Mouse (Mus musculus): Measurements from ENCODE around the gene Bloc1s6. TPM values are rescaled to one million over a fixed set of nuclear protein-coding genes. Genes with fewer than 3 reads are reported as not detected.

Gene Bloc1s6
- 27.3 and 32.4 TPM in 2 replicates for polyA plus RNA-seq (2015; fragmentation: Nextera tagmentation; extraction: Ambion mirVana)

DNA sequence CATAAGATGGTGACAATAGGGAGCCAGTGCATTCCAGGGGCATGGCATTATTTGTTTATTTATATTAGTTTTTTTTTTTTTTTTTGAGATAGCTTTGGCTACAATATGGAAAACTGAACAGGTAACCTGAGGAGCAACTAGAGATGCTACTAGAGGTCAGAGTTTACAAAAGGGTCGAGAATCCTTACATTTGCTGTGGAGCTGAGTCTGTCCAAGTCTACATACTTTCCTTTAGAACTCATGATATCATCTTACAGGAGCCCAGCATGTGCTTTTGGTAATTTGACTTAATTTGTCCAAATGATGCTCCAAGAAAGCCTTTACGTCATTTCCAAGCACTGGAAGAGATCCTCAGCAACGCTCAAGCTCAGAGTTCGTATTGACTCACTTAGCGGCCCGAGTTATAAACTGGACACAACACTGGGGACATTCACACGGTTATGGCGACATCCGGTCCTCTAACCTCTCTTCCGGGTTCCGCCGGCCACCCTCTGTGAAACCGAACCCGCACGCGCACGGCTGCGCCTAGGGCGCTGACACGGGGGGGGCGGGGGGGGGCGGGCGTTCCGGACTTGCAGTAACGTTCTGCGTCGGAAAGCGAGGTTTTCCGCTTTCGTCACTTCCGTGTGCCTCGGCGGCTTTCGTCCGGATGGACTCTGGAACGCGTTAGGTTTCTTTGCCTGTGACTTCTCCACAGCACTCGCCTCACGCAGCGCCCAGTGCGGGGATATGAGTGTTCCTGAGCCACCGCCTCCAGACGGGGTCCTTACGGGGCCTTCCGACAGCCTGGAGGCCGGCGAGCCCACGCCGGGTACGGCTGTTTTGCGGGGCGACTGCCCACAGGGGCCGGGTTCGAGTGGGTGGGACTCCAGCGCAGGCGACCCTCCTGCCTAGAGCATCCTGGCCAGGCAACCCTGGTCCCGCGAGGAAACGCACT lies at the start of gene Bloc1s6:
TSS of gene Bloc1s6 (plus strand) at position 610 of the 937 bp plus-strand sequence.
- Histone ChIP-seq H3K4me2 (peak within 1 kb of the TSS; percentile 68), H3K4me3 (peak within 1 kb of the TSS; percentile 95), H3K36me3 (peaks cover 6% of the 10 kb centered on the region; the same call in 1 of the 2 replicates), H3K9me3 (replicated peaks) (no peaks in the 10 kb centered on the region), H3K9ac (peak within 1 kb of the TSS; percentile 97), H3K4me1 (replicated peaks) (peaks cover 12% of the 10 kb centered on the region), H3K27ac (peak within 1 kb of the TSS; percentile 94), H3K27me3 (peaks cover 15% of the 10 kb centered on the region)
- WGBS, result under 1% methylated on average over 55 of the region's 59 CpGs
- ATAC-seq (replicated peaks; ENCODE audit: insufficient number of reproducible peaks, insufficient read depth, low FRiP score, low read depth), result peak; percentile 90

DNA sequence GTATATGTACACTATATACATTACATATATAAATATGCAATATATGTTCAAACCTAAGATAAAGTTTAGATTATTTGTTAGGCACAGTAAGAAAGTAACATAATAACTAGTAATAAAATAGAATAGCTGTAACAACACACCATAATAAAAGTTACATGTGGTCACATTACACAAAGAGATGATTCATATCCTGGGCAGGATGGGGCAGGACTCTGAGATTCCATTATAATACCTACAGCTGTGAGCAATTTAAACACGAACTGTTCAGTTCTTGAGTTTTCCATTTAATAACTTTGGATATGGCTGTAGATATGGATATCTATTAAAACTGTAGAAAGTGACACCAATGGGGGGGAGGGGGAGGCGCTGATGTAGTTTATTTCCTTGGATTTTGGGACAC lies 40.8 kb upstream of the Bloc1s6 start:
- Histone ChIP-seq H3K9ac (no peak overlapping the region), H3K27ac (no peak overlapping the region), H3K4me1 (replicated peaks) (peaks cover 12% of the 10 kb centered on the region), H3K36me3 (no peaks in the 10 kb centered on the region), H3K4me3 (no peak overlapping the region), H3K4me2 (no peak overlapping the region), H3K9me3 (replicated peaks) (no peaks in the 10 kb centered on the region), H3K27me3 (no peaks in the 10 kb centered on the region)
- ATAC-seq (replicated peaks; ENCODE audit: insufficient number of reproducible peaks, insufficient read depth, low FRiP score, low read depth), result no peak
- WGBS, result 76% methylated on average over 2 of the region's 2 CpGs

DNA sequence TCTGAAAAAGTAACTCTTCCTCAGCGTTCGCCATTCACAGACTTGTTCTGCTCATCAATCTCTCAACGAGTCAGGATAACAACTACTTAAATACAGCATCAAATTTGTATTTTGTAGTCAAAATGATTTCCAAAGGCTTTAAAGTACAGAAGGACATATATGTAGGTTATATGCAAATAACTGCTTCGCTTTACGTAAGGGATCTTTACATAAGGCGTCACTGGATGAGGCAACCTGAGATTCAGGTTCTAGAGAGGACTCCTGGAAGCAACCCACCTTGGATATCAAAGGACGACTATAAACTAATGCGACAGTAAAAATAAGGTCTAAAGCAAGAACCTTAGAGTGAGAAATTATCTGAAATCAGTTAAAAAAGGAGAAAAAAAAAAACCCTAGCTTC lies 37.3 kb upstream of the Bloc1s6 start:
- WGBS, result 63% methylated on average over 8 of the region's 8 CpGs
- H3K9ac ChIP-seq, result 0 out of 2 replicates have a peak overlapping the region, but pooled peaks have one; percentile 82
- peak overlapping the region; percentile 94 for H3K4me3 ChIP-seq

DNA sequence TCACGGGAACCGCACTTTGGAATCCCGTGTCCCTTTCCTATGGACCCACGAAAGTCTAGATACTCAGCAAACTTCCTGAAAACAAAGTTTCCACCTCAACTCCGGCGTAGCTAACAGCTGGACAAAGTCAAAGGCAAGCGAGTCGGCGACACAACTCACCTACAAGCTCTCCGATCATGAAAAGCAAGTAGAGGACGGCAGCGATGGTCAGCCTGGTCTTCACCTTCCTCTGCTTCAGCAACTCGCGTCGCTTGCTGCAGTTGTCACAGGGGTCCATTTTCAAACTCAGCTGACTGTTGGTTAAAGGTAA lies 36.5 kb upstream of the Bloc1s6 start:
- WGBS, result under 1% methylated on average over 15 of the region's 15 CpGs
- Histone ChIP-seq H3K4me2 (peak overlapping the region; percentile 80), H3K36me3 (no peaks in the 10 kb centered on the region), H3K4me1 (replicated peaks) (peaks cover 12% of the 10 kb centered on the region), H3K27me3 (no peaks in the 10 kb centered on the region), H3K9ac (peak overlapping the region; percentile 82), H3K27ac (peak overlapping the region; percentile 76), H3K4me3 (peak overlapping the region; percentile 94), H3K9me3 (replicated peaks) (no peaks in the 10 kb centered on the region)
- ATAC-seq (replicated peaks; ENCODE audit: insufficient number of reproducible peaks, insufficient read depth, low FRiP score, low read depth), result no peak

More for the DNA sequence above, 37.3 kb upstream of the Bloc1s6 start:
- Histone ChIP-seq H3K4me2 (peak overlapping the region; percentile 80), H3K4me1 (replicated peaks) (peaks cover 12% of the 10 kb centered on the region), H3K9me3 (replicated peaks) (no peaks in the 10 kb centered on the region), H3K36me3 (no peaks in the 10 kb centered on the region), H3K27me3 (no peaks in the 10 kb centered on the region), H3K27ac (no peak overlapping the region)
- ATAC-seq (replicated peaks; ENCODE audit: insufficient number of reproducible peaks, insufficient read depth, low FRiP score, low read depth), result no peak

DNA sequence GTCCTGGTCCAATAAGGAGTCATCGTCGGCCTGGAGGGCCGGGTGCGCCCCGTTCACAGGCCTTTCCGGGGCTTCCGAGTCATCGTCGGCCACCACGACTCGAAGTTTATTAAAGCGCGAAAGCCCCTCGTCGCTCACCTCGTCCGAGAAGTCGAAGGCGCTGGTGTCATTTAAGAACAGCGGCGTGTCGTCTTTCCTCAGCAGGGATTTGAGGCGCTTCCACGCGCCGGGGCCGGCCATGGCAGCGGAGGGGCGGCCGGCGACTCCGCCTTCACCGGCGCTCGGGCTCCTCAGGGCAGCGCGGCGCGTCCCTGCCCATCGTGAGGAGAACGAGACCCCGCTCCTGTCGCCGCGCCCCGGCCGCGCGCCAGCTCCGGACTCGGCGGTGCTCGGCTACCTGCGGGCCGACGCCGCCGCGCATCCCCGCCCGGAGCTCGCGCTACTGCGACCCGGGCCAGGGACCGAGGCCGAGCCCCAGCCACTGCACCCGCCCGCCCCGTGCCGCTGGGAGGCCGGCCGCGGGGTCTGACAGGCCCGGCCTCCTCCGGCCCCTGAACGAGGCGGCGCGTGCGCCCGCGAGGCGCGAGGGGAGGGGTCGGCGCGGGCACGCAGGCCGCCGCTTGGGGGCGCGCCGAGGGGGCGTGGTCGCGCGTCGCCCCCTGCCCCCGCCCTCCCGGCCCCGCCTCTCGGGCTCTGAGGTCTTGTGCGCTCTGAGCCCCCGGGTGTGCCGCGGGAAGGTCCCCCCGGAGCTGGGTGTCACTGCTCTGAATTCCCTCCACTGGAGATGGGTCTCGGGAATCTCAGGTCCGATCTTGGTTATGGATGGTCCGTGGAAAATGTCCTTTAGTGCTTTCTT lies 35.9 kb upstream of the Bloc1s6 start, which contains the start of gene Slc30a4:
TSS of gene Slc30a4 (minus strand) at position 483 of the 856 bp plus-strand sequence.
- peak within 1 kb of the TSS; percentile 82 for H3K9ac ChIP-seq
- ATAC-seq (replicated peaks; ENCODE audit: insufficient number of reproducible peaks, insufficient read depth, low FRiP score, low read depth), result peak; percentile 99
- peak within 1 kb of the TSS; percentile 94 for H3K4me3 ChIP-seq
- peak within 1 kb of the TSS; percentile 76 for H3K27ac ChIP-seq
- no peaks in the 10 kb centered on the region for H3K9me3 ChIP-seq (replicated peaks)
- WGBS, result under 1% methylated on average over 98 of the region's 111 CpGs
- no peaks in the 10 kb centered on the region for H3K36me3 ChIP-seq
- no peaks in the 10 kb centered on the region for H3K27me3 ChIP-seq
- peaks cover 12% of the 10 kb centered on the region for H3K4me1 ChIP-seq (replicated peaks)
- H3K4me2 ChIP-seq, result peak within 1 kb of the TSS; percentile 80

DNA sequence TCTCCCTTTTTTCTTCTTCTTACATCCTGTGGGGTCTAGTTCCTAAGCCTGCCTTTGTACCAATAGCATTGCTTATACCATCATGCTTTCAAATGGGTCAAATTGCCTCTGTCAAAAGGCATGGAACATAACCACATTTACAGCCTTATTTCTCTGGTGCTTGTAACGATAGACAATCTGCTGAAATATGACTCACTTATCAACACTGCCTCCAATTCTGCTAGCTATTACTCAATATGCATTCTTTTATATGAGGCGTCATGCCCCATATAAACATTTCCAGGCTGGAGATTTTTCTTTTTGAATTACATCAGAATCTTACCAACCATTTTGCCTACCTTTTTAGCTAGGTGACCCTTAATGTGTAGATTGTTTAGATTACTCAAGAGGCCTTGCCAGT lies 33.7 kb upstream of the Bloc1s6 start:
- Histone ChIP-seq H3K4me3 (no peak overlapping the region), H3K4me2 (no peak overlapping the region), H3K9ac (no peak overlapping the region), H3K27me3 (no peaks in the 10 kb centered on the region), H3K27ac (no peak overlapping the region), H3K4me1 (replicated peaks) (peaks cover 12% of the 10 kb centered on the region), H3K9me3 (replicated peaks) (no peaks in the 10 kb centered on the region), H3K36me3 (no peaks in the 10 kb centered on the region)
- WGBS, result 68% methylated on average over 2 of the region's 2 CpGs
- ATAC-seq (replicated peaks; ENCODE audit: insufficient number of reproducible peaks, insufficient read depth, low FRiP score, low read depth), result no peak

DNA sequence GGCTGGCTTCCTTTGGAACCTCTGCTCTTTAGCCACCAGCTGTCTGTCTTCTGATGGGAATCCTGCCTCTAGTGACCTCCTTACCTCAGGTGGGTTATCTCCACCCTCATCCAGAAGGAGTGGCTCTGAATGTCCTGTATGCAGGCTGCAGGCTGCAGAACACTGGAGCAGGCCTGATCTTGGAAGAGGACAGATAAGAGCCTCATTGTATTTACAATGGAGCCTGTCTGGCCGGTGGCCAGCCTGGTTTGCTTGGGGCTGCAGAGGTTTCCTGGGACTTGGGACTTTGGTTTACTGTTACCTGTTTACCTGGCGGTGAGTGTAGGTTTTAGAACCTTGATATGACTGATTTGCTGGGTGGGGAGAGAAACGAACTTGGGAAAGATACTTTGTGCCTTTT lies 30.2 kb upstream of the Bloc1s6 start:
- no peak overlapping the region for H3K27ac ChIP-seq
- no peaks in the 10 kb centered on the region for H3K4me1 ChIP-seq (replicated peaks)
- no peak overlapping the region for H3K9ac ChIP-seq
- 46% methylated on average over 3 of the region's 3 CpGs for WGBS
- H3K36me3 ChIP-seq, result no peaks in the 10 kb centered on the region
- no peak overlapping the region for H3K4me2 ChIP-seq
- no peaks in the 10 kb centered on the region for H3K9me3 ChIP-seq (replicated peaks)
- H3K4me3 ChIP-seq, result no peak overlapping the region
- no peaks in the 10 kb centered on the region for H3K27me3 ChIP-seq
- ATAC-seq (replicated peaks; ENCODE audit: insufficient number of reproducible peaks, insufficient read depth, low FRiP score, low read depth), result no peak

DNA sequence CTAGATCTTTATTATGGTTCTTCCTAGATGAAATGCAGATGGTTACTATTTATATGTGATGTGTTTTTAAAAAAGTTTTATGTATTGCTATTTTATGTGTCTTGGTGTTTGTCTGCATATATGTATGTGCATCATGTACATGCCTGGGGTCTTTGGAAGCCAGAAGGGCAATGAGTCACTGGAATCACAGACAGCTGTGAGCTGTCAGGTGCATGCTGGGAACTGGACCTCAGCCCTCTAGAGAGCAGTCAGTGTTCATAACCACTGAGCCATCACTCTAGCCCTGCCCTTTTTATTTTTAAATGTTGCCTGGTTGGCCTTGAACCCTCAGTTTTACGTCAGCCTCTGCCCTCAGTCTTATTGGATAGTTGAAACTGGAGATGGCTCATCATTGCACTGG lies 29.1 kb upstream of the Bloc1s6 start:
- no peaks in the 10 kb centered on the region for H3K4me1 ChIP-seq (replicated peaks)
- ATAC-seq (replicated peaks; ENCODE audit: insufficient number of reproducible peaks, insufficient read depth, low FRiP score, low read depth), result no peak
- 74% methylated on average over 1 of the region's 1 CpGs for WGBS

DNA sequence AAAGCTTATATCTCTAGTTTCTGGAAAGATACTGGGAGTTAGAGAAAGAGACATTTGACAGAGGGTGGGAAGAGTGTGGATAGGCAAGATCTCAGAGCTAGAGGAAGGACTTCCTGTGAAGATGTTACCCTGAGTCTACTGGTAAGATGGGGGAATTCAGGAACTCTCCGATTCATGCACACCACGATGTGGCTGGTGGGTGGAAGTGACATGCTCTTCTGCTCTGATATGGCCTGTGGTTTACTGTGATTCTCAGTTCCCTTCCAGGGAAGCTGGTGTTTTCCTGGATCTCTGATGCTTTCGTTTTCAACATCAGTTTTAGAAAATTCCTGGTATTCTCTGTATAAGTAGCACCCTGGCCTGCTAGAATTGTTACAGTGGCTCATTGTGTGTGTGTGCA lies 26.4 kb upstream of the Bloc1s6 start:
- no peaks in the 10 kb centered on the region for H3K9me3 ChIP-seq (replicated peaks)
- H3K27me3 ChIP-seq, result no peaks in the 10 kb centered on the region
- H3K27ac ChIP-seq, result no peak overlapping the region
- no peaks in the 10 kb centered on the region for H3K36me3 ChIP-seq
- no peaks in the 10 kb centered on the region for H3K4me1 ChIP-seq (replicated peaks)
- H3K9ac ChIP-seq, result no peak overlapping the region
- 67% methylated on average over 3 of the region's 3 CpGs for WGBS
- no peak overlapping the region for H3K4me2 ChIP-seq
- no peak overlapping the region for H3K4me3 ChIP-seq
- ATAC-seq (replicated peaks; ENCODE audit: insufficient number of reproducible peaks, insufficient read depth, low FRiP score, low read depth), result no peak

More for the DNA sequence above, 29.1 kb upstream of the Bloc1s6 start:
- Histone ChIP-seq H3K27me3 (no peaks in the 10 kb centered on the region), H3K4me2 (no peak overlapping the region), H3K36me3 (no peaks in the 10 kb centered on the region), H3K9me3 (replicated peaks) (no peaks in the 10 kb centered on the region), H3K9ac (no peak overlapping the region), H3K27ac (no peak overlapping the region), H3K4me3 (no peak overlapping the region)

DNA sequence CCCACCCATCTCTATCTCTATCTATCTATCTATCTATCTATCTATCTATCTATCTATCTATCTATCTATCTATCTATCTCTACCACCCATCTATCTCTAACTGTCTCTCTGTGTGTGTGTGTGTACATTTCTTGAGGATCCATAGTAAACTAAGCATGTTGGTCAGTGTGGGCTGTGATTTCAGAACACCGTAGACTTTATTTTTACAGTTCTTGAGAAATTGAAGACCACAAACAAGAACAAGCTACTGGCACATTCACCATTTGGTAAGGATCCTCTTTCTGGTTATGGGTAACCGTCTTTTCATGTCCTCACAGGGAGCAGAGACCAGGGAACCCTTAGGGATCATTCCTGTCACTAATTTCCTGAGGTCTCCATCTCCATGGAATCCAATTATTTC lies 25.5 kb upstream of the Bloc1s6 start:
- Histone ChIP-seq H3K36me3 (no peaks in the 10 kb centered on the region), H3K27me3 (no peaks in the 10 kb centered on the region), H3K4me1 (replicated peaks) (no peaks in the 10 kb centered on the region), H3K4me2 (no peak overlapping the region), H3K4me3 (no peak overlapping the region), H3K9me3 (replicated peaks) (no peaks in the 10 kb centered on the region), H3K27ac (no peak overlapping the region), H3K9ac (no peak overlapping the region)
- WGBS, result 77% methylated on average over 2 of the region's 2 CpGs
- no peak for ATAC-seq (replicated peaks; ENCODE audit: insufficient number of reproducible peaks, insufficient read depth, low FRiP score, low read depth)

DNA sequence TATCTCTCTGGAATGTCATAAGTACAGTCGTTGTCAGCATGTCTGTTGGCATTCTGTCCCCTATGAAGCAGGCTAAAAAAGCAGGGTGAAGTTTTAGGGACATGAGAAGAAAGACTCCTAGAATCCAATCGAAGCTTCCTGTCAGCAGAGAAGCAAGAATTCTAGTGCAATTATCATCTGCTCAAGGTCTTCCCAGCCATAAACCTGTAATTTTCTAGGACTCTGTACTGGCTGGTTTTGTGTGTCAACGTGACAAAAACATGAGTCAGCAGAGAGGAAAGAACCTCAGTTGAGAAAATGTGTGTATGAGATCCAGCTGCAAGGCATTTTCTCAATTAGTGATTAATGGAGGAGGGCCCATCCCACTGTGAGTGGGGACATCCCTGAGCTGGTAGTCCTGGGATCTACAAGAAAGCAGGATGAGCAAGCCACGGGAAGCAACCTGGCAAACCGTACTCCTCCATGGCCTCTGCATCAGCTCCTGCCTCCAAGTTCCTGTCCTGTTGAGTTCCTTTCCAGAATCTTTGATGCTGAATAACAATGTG lies 23.1 kb upstream of the Bloc1s6 start:
- no peak overlapping the region for H3K27ac ChIP-seq
- H3K4me3 ChIP-seq, result no peak overlapping the region
- H3K9me3 ChIP-seq (replicated peaks), result no peaks in the 10 kb centered on the region
- no peak for ATAC-seq (replicated peaks; ENCODE audit: insufficient number of reproducible peaks, insufficient read depth, low FRiP score, low read depth)
- no peak overlapping the region for H3K4me2 ChIP-seq
- H3K9ac ChIP-seq, result no peak overlapping the region
- H3K4me1 ChIP-seq (replicated peaks), result no peaks in the 10 kb centered on the region
- WGBS, result 57% methylated on average over 5 of the region's 5 CpGs
- no peaks in the 10 kb centered on the region for H3K27me3 ChIP-seq
- H3K36me3 ChIP-seq, result no peaks in the 10 kb centered on the region

Measured in heart, embryonic 15.5 days (tissue).